Mouse (Mus musculus): ENCODE measurements around the gene Prpf4b.
"Not testable (repeated sequence)": the region's sequence is repeated elsewhere in the genome, so short reads cannot be mapped to it uniquely, and the experiment has no call there.

The Prpf4b gene

GRCm38 (mm10) chr13:34934931-34935644, 60.0 kb downstream of the Prpf4b start:
- no peak for DNase-seq (ENCODE audit: low spot score)

- DNase-seq (ENCODE audit: low spot score), result no peak
These were observed 67.3 kb downstream of the Prpf4b start for GRCm38 (mm10) chr13:34942370-34942769.

GRCm38 (mm10) chr13:34951437-34951836, 76.3 kb downstream of the Prpf4b start:
- not testable (repeated sequence) for DNase-seq (ENCODE audit: low spot score)
